Mouse (Mus musculus) intestine, postnatal 0 days (tissue): ENCODE data around the gene Lamb1. TPM values are rescaled to one million over a fixed set of nuclear protein-coding genes. Genes with fewer than 3 reads are reported as not detected.

ENCODE experiments used
- ATAC-seq: fragments of 200-750 bp; cut with Nextera tagmentation; 2 replicates; pipeline ENCODE4 v1.8.0; 2017; ENCODE audit warnings: mild to moderate bottlenecking, moderate TSS enrichment, moderate library complexity
- H3K27ac ChIP-seq: fragments of 300-500 bp; sonication (generic); 2 replicates; pipeline ENCODE4 v1.5.1; 2014; ENCODE audit warnings: mild to moderate bottlenecking, low read depth, low read length, moderate library complexity
- H3K27me3 ChIP-seq: fragments of 300-500 bp; sonication (generic); replicated peaks from 2 replicates; pipeline ENCODE4 v1.6.1; 2014; ENCODE audit warnings: low read length, mixed read lengths; ENCODE audit not compliant: control insufficient read depth, insufficient read depth
- H3K36me3 ChIP-seq: fragments of 300-500 bp; sonication (generic); 2 replicates; pipeline ENCODE4 v1.6.1; 2014; ENCODE audit warnings: mild to moderate bottlenecking, moderate library complexity; ENCODE audit not compliant: control insufficient read depth, insufficient read depth
- H3K4me1 ChIP-seq: fragments of 300-500 bp; sonication (generic); replicated peaks from 2 replicates; pipeline ENCODE4 v1.6.1; 2014; ENCODE audit warnings: antibody characterized with exemption, low read length, mixed read lengths; ENCODE audit not compliant: control insufficient read depth, insufficient read depth
- H3K4me2 ChIP-seq: fragments of 300-500 bp; sonication (generic); replicated peaks from 2 replicates; pipeline ENCODE4 v1.6.1; 2014; ENCODE audit warnings: low read depth, mild to moderate bottlenecking, moderate library complexity
- H3K4me3 ChIP-seq: fragments of 300-500 bp; sonication (generic); 2 replicates; pipeline ENCODE4 v1.5.1; 2014; ENCODE audit warnings: low read depth, low read length
- H3K9ac ChIP-seq: fragments of 300-500 bp; sonication (generic); 2 replicates; pipeline ENCODE4 v1.6.1; 2014; ENCODE audit warnings: mild to moderate bottlenecking, low read depth, low read length
- H3K9me3 ChIP-seq: fragments of 300-500 bp; sonication (generic); 2 replicates; pipeline ENCODE4 v1.6.1; 2016; ENCODE audit warnings: mixed run types; ENCODE audit not compliant: control insufficient read depth
- CTCF ChIP-seq: sonication (generic); IDR thresholded peaks from 2 replicates; pipeline ENCODE4 v1.5.1; 2016; ENCODE audit warnings: low read depth, mild to moderate bottlenecking, control low read depth, antibody characterized with exemption, moderate library complexity
- WGBS: fragments of 180-500 bp; shearing (Covaris S2); extraction: QIAGEN DNeasy Blood & Tissue Kit; methylation state at CpG from one replicate; pipeline ENCODE4 v1.1.7; 2014; 5-methylcytosine and 5-hydroxymethylcytosine counted together
- polyA plus RNA-seq: library from polyadenylated mRNA; unstranded; fragments of >200 nt; fragmentation: Nextera tagmentation; extraction: Ambion mirVana; gene quantifications from 2 replicates; pipeline ENCODE4 v1.2.1, GENCODE M21; 2015

Lamb1 gene
- polyA plus RNA-seq, 1 experiment from 2014 or later, result 25.8 TPM

DNA sequence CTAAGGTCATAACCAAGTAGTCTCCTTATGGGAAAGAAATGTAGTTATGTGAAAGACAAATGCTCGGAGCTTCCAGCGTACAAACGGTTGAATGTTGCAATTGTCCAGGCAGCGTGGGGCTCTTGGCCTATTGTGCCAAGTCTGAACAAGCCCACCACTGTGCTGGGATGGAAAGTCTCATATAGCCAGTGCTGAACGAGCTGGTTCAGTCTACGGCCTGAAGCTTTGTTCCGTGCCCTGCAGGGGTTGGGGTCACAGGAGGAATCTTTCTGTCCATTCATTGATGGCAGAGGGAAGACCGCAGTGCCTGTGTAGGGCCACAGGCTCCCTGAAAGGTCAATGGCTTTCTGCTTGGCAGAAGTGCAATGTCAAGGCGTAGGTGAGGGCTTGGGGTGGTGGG lies 45.7 kb downstream of the Lamb1 start:
- Histone ChIP-seq H3K27me3 (no peaks in the 10 kb centered on the region), H3K9me3 (no peaks in the 10 kb centered on the region), H3K4me2 (no peak overlapping the region), H3K36me3 (peaks cover 63% of the 10 kb centered on the region), H3K9ac (no peak overlapping the region), H3K4me1 (no peaks in the 10 kb centered on the region), H3K27ac (no peak overlapping the region), H3K4me3 (no peak overlapping the region)
- TF ChIP-seq CTCF, result no peak
- ATAC-seq, result no peak
- WGBS, result 90% methylated on average over 9 of the region's 9 CpGs

GRCm38 (mm10) chr12:31311671-31312265 lies 46.7 kb downstream of the Lamb1 start:
- H3K9ac ChIP-seq, result no peak overlapping the region
- H3K4me2 ChIP-seq, result no peak overlapping the region
- no peaks in the 10 kb centered on the region for H3K4me1 ChIP-seq
- WGBS, result 85% methylated on average over 9 of the region's 9 CpGs
- no peak overlapping the region for H3K27ac ChIP-seq
- ATAC-seq, result no peak
- H3K9me3 ChIP-seq, result no peaks in the 10 kb centered on the region
- TF ChIP-seq CTCF, result no peak
- H3K4me3 ChIP-seq, result no peak overlapping the region
- H3K27me3 ChIP-seq, result no peaks in the 10 kb centered on the region
- H3K36me3 ChIP-seq, result peaks cover 65% of the 10 kb centered on the region

DNA sequence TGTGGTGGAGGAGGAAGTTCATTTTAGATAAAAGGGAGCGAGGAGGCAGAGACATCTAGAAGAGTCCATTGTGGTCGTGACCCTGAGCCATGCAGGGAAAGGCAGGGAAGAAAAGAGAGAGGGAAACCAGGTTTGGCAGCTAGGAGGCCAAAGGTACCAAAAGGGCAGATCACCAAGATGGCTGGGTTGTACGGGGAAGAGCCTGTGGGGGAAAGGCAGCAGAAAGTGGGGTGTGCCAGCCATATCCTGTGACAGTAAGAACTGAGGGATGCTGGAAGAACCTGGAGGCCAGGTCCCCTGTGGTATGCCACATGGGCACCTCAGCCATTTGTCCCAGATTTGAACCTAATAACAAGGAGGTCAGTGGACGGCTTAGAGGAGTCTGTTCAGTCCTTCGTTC lies 47.2 kb downstream of the Lamb1 start:
- Histone ChIP-seq H3K4me3 (no peak overlapping the region), H3K4me1 (no peaks in the 10 kb centered on the region), H3K27me3 (no peaks in the 10 kb centered on the region), H3K9ac (no peak overlapping the region), H3K27ac (no peak overlapping the region), H3K9me3 (no peaks in the 10 kb centered on the region), H3K4me2 (no peak overlapping the region), H3K36me3 (peaks cover 64% of the 10 kb centered on the region)
- WGBS, result 87% methylated on average over 5 of the region's 5 CpGs
- ATAC-seq, result no peak
- TF ChIP-seq CTCF, result no peak

- Histone ChIP-seq H3K27me3 (no peaks in the 10 kb centered on the region), H3K9me3 (no peaks in the 10 kb centered on the region), H3K4me1 (no peaks in the 10 kb centered on the region), H3K4me3 (no peak overlapping the region), H3K27ac (no peak overlapping the region), H3K36me3 (peaks cover 60% of the 10 kb centered on the region), H3K9ac (no peak overlapping the region), H3K4me2 (no peak overlapping the region)
- WGBS, result 98% methylated on average over 4 of the region's 4 CpGs
- ATAC-seq, result no peak
- TF ChIP-seq CTCF, result no peak
These were observed 48.1 kb downstream of the Lamb1 start for GRCm38 (mm10) chr12:31313136-31313535.

- Histone ChIP-seq H3K4me1 (no peaks in the 10 kb centered on the region), H3K27ac (no peak overlapping the region), H3K27me3 (no peaks in the 10 kb centered on the region), H3K36me3 (peaks cover 57% of the 10 kb centered on the region), H3K4me3 (no peak overlapping the region), H3K4me2 (no peak overlapping the region), H3K9ac (no peak overlapping the region), H3K9me3 (no peaks in the 10 kb centered on the region)
- no peak for TF ChIP-seq CTCF
- 90% methylated on average over 7 of the region's 7 CpGs for WGBS
- no peak for ATAC-seq
These were observed 49.3 kb downstream of the Lamb1 start for GRCm38 (mm10) chr12:31314310-31314709.

GRCm38 (mm10) chr12:31315961-31316360 lies 50.9 kb downstream of the Lamb1 start:
- ATAC-seq, result no peak
- H3K9me3 ChIP-seq, result no peaks in the 10 kb centered on the region
- no peaks in the 10 kb centered on the region for H3K4me1 ChIP-seq
- H3K4me2 ChIP-seq, result no peak overlapping the region
- H3K36me3 ChIP-seq, result peaks cover 58% of the 10 kb centered on the region
- H3K9ac ChIP-seq, result no peak overlapping the region
- no peak for TF ChIP-seq CTCF
- 88% methylated on average over 6 of the region's 6 CpGs for WGBS
- H3K4me3 ChIP-seq, result no peak overlapping the region
- H3K27ac ChIP-seq, result no peak overlapping the region
- no peaks in the 10 kb centered on the region for H3K27me3 ChIP-seq
